Mouse (Mus musculus) lung, postnatal 25 days (tissue): ENCODE data around the gene Gm49388.

Source experiments
- DNase-seq: peaks from one replicate; pipeline ENCODE4 v3.0.0; 2022; ENCODE audit warnings: low spot score

The Gm49388 gene

DNA sequence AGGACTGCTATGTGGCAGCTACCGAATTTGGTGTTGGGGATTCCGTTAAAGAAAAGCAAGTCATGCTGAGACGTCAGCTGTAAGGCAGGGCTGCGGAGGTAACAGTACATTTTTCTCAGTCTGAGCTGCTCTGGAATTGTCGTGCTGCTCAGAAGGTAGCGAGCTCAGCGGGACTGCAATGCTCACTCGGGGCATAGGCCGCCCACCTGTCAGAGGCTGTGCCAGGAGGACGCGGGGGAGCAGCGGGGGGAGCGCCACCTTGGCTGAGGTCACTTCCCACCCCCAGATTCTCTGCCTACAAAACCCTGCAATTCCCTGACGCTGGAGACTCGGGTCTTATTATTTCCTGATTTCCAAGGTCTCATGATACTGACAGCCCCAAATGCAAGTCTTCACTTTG lies 55.5 kb downstream of the Gm49388 start:
- no peak for DNase-seq

DNA sequence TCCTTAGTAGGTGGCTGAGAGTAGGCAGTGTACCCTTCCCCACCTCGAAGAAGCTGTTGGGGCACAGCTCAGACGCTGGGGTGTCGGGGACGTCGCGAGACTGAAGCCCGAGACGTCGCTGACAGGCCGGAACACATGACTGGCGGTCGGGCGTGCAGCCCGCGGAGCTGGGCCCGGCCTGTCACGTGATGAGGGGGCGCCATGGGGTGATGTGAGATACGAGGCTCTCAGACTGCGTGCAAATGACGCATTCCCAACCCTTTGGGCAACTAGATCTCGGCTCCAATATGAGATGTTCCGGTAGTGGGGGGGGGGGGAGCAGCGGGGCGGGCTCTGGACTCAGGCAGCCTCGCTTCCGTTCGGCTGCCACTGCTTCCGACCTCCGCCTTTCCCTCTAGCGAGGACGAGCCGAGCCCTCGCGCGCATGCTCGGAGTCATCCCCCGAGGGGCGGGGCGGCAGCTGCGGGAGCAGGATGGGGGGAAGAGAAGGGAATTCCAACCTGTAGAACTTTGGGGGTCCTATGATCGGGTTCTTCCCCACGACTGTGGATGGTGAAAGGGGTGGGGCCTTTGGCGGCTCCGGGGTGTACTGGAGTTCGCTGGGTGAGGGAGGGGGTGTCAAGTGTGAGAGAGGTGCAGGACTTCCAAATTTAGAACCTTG lies 56.1 kb downstream of the Gm49388 start:
- peak; percentile 94 for DNase-seq

DNA sequence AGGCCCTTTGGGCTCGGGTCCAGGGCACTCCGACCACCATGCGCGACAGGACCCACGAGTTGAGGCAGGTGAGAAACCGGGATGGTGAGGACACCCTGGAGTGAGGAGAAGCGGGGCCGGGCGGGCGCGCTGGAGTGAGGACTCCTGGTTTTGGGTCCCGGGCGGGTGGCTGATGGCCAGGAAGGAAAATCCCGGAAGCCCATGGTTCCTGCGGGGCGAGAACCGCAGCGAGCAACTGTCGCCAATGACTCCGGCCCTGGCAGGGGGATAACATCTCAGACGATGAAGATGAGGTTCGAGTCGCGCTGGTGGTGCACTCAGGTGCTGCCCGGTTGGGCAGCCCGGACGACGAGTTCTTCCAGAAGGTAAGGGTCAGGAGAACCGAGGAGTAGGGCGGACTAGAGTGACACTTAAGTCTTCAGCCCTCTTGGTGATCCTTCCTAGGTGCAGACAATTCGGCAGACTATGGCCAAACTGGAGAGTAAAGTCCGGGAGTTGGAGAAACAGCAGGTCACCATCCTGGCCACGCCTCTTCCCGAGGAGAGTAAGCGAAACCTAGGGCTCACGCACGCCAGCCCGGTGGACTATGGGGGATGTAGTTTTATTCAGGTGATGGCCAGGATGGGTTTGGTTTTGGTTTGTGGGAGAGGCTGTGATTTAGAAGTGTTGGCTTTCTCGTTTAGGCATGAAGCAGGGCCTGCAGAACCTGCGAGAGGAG lies 56.8 kb downstream of the Gm49388 start:
- DNase-seq: peak; percentile 88

DNA sequence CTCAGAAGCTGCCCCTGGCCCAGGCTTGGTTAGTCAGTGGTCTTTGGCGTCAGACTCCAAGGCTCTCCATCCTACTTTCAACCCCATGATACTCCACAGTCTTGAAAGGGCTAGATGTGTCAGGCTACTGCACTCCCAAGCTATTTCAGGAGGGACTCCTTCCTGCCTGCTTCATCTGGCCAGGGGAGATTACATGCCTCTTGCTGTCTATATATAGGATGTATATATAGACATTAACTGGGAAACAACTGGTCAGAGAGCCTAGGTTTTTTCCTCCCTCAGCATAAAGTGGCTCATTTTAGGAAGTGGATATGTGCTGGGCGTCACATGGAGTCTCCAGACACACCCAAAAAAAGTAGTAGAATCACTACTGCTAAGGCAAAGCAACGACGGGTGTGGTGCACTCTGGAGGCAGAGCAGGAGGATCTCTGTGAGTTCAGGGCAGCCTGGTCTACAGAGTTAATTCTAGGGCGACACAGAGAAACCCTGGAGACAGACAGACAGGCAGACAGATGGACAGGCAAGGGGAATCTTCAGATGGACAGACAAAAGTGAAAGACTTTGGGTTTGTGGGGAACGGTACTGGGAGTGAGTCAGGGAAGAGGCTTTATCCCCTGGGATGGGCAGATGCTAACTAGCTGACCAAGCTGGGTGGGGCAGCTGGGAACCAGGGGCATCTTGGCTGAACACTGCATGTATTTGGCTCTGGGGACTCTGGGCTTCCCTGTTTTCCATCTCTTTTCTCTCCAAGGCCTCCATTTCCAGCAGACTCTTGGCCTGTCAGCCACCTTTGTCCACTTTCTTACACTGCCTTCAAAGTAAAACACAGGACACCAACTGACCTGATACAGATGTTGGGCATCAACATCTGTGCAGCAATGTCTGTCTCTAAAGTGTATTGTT lies 64.8 kb downstream of the Gm49388 start:
- DNase-seq: no peak

DNA sequence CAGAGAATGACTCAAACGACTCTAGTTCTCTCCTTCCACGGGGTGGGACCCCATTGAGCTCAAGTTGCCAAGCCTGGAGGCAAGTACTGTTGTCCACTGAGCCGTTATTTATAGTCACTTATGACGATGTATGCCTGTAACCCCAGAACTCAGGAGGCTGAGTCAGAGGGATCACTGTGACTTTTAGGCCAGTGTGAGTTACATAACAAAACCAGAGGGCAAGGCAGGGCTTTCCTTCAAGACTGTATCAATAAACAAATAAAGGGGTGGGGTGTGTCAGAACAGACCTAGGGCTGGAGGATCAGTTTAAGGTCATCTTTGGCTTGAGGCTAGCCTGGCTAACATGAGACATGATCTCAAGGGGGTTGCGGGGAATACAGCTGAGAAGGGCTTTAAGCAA lies 65.5 kb downstream of the Gm49388 start:
- DNase-seq: peak; percentile 31
